Mouse (Mus musculus): ENCODE data around the gene Zbtb20. TPM values are rescaled to one million over a fixed set of nuclear protein-coding genes. Genes with fewer than 3 reads are reported as not detected.

Gene Zbtb20
- total RNA-seq, 2 experiments from 2014 or later = 317 to 369 TPM

- DNase-seq (ENCODE audit: low spot score in 2 of 2) = no peak
Measured at GRCm38 (mm10) chr16:43355776-43356645, 480.3 kb downstream of the Zbtb20 start.

GRCm38 (mm10) chr16:43359546-43359945, 483.9 kb downstream of the Zbtb20 start:
- DNase-seq (ENCODE audit: low spot score in 2 of 2) = no peak

- DNase-seq (ENCODE audit: low spot score in 2 of 2) = no peak
Measured at GRCm38 (mm10) chr16:43360112-43360511, 484.4 kb downstream of the Zbtb20 start.

GRCm38 (mm10) chr16:43360838-43361480, 485.3 kb downstream of the Zbtb20 start:
- no peak for DNase-seq (ENCODE audit: low spot score in 2 of 2)

- DNase-seq (ENCODE audit: low spot score in 2 of 2) = no peak
Measured at GRCm38 (mm10) chr16:43362651-43363300, 487.1 kb downstream of the Zbtb20 start.

GRCm38 (mm10) chr16:43363316-43363715, 487.6 kb downstream of the Zbtb20 start:
- no peak for DNase-seq (ENCODE audit: low spot score in 2 of 2)

GRCm38 (mm10) chr16:43363751-43364515, 488.3 kb downstream of the Zbtb20 start:
- DNase-seq (ENCODE audit: low spot score in 2 of 2) = peak; percentile 32 to 60

GRCm38 (mm10) chr16:43364516-43364910, 488.8 kb downstream of the Zbtb20 start:
- DNase-seq (ENCODE audit: low spot score in 2 of 2) = no peak

- DNase-seq (ENCODE audit: low spot score in 2 of 2) = no peak
Measured at GRCm38 (mm10) chr16:43365277-43365676, 489.6 kb downstream of the Zbtb20 start.

GRCm38 (mm10) chr16:43370496-43371020, 494.9 kb downstream of the Zbtb20 start:
- DNase-seq (ENCODE audit: low spot score in 2 of 2) = no peak

GRCm38 (mm10) chr16:43376782-43377181, 501.1 kb downstream of the Zbtb20 start:
- DNase-seq (ENCODE audit: low spot score in 2 of 2) = no peak

- DNase-seq (ENCODE audit: low spot score in 2 of 2) = no peak
Measured at GRCm38 (mm10) chr16:43379351-43380325, 504.0 kb downstream of the Zbtb20 start.

- no peak for DNase-seq (ENCODE audit: low spot score in 2 of 2)
Measured at GRCm38 (mm10) chr16:43381183-43381582, 505.5 kb downstream of the Zbtb20 start.

- no peak for DNase-seq (ENCODE audit: low spot score in 2 of 2)
Measured at GRCm38 (mm10) chr16:43383149-43383740, 507.6 kb downstream of the Zbtb20 start.

- DNase-seq (ENCODE audit: low spot score in 2 of 2) = no peak
Measured at GRCm38 (mm10) chr16:43384953-43385619, 509.4 kb downstream of the Zbtb20 start.

GRCm38 (mm10) chr16:43385620-43386210, 510.0 kb downstream of the Zbtb20 start:
- DNase-seq (ENCODE audit: low spot score in 2 of 2) = no peak

GRCm38 (mm10) chr16:43386426-43386825, 510.7 kb downstream of the Zbtb20 start:
- no peak for DNase-seq (ENCODE audit: low spot score in 2 of 2)

GRCm38 (mm10) chr16:43388389-43388788, 512.7 kb downstream of the Zbtb20 start:
- no peak for DNase-seq (ENCODE audit: low spot score in 2 of 2)
